Mouse (Mus musculus) kidney, postnatal 0 days (tissue): ENCODE measurements at regions not wholly inside any gene's neighbourhood (a gene's known extent, or its start where the extent isn't known, plus 50 kb on each side); places are given as distances from the start of the nearest gene placed in this dataset.
A peak's percentile ranks its signal among the peaks of the same experiment; 100 is the strongest.

Source experiments
- ATAC-seq: fragments of 200-750 bp; cut with Nextera tagmentation; replicated peaks from 2 replicates; pipeline ENCODE4 v1.8.0; 2017; ENCODE audit warnings: low read depth, moderate number of reproducible peaks, moderate TSS enrichment, moderate library complexity; ENCODE audit not compliant: low FRiP score
- DNase-seq: peaks from one replicate; pipeline ENCODE4 v3.0.0-alpha.2; 2016; ENCODE audit warnings: low spot score
- H3K27ac ChIP-seq: fragments of 300-500 bp; sonication (generic); 2 replicates; pipeline ENCODE4 v1.5.1; 2014; ENCODE audit warnings: mild to moderate bottlenecking
- H3K27me3 ChIP-seq: fragments of 300-500 bp; sonication (generic); 2 replicates; pipeline ENCODE4 v1.6.1; 2014; ENCODE audit warnings: low read length, mixed read lengths; ENCODE audit not compliant: insufficient read depth
- H3K36me3 ChIP-seq: fragments of 300-500 bp; sonication (generic); 2 replicates; pipeline ENCODE4 v1.6.1; 2014; ENCODE audit warnings: low read length, mixed read lengths; ENCODE audit not compliant: insufficient read depth
- H3K4me1 ChIP-seq: fragments of 300-500 bp; sonication (generic); replicated peaks from 2 replicates; pipeline ENCODE4 v1.6.1; 2014; ENCODE audit warnings: antibody characterized with exemption, low read length, mixed read lengths; ENCODE audit not compliant: insufficient read depth
- H3K4me2 ChIP-seq: fragments of 300-500 bp; sonication (generic); 2 replicates; pipeline ENCODE4 v1.6.1; 2014; ENCODE audit warnings: mild to moderate bottlenecking, low read length, moderate library complexity, mixed read lengths
- H3K4me3 ChIP-seq: fragments of 300-500 bp; sonication (generic); replicated peaks from 2 replicates; pipeline ENCODE4 v1.5.1; 2014; ENCODE audit warnings: low read depth, low read length
- H3K9ac ChIP-seq: fragments of 300-500 bp; sonication (generic); 2 replicates; pipeline ENCODE4 v1.6.1; 2014; ENCODE audit warnings: low read depth, low read length
- H3K9me3 ChIP-seq: fragments of 300-500 bp; sonication (generic); replicated peaks from 2 replicates; pipeline ENCODE4 v1.6.1; 2016; ENCODE audit warnings: low read length, inconsistent platforms, mixed read lengths
- CTCF ChIP-seq: IDR thresholded peaks from 2 replicates; pipeline ENCODE4 v1.5.1; 2016; ENCODE audit warnings: antibody characterized with exemption, low read depth, mild to moderate bottlenecking, moderate library complexity
- WGBS: fragments of 180-500 bp; shearing (Covaris S2); extraction: QIAGEN DNeasy Blood & Tissue Kit; methylation state at CpG from one replicate; pipeline ENCODE4 v1.1.7; 2014; 5-methylcytosine and 5-hydroxymethylcytosine counted together

GRCm38 (mm10) chrX:111052943-111053342 lies 57.3 kb upstream of the Cylc1 start:
- Histone ChIP-seq H3K36me3 (no peaks in the 10 kb centered on the region), H3K4me2 (no peak overlapping the region), H3K27me3 (no peaks in the 10 kb centered on the region), H3K9ac (no peak overlapping the region), H3K9me3 (no peaks in the 10 kb centered on the region), H3K27ac (no peak overlapping the region), H3K4me1 (no peaks in the 10 kb centered on the region), H3K4me3 (no peak overlapping the region)
- peak; percentile 49 for TF ChIP-seq CTCF
- 33% methylated on average over 3 of the region's 3 CpGs for WGBS
- DNase-seq (peak; percentile 10), ATAC-seq (no peak)
